Mouse (Mus musculus): ENCODE data around the gene L3hypdh. TPM values are rescaled to one million over a fixed set of nuclear protein-coding genes. Genes with fewer than 3 reads are reported as not detected.

The L3hypdh gene
- polyA plus RNA-seq, 1 experiment = 2.4 TPM

DNA sequence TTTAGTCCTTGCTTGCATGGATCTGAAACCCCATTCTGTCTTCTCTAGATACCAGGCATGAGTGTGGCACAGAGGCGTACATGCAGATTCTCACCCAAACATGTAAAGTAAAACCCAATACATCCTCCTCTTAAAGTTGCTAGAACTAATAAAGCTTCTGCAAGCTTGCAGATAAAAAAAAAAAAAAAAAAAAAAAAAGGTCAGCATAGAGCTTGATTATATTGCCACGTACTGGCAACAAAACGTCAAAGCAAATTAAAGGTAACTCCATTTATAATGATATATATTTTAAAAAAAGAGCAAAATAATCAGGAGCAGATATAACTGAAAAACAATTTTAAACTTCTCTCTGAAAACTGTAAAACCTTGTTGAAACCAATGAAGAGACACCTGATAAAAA, 44.0 kb downstream of the L3hypdh start:
- Histone ChIP-seq H3K27me3 (ENCODE audit: control insufficient read depth, insufficient read depth, low read length) (no peaks in the 10 kb centered on the region), H3K4me3 (ENCODE audit: extremely low read depth, insufficient read depth, insufficient read length) (no peak overlapping the region), H3K36me3 (ENCODE audit: control insufficient read depth, insufficient read depth, low read length) (no peaks in the 10 kb centered on the region), H3K27ac (ENCODE audit: insufficient read depth, low read length) (no peak overlapping the region), H3K4me1 (ENCODE audit: control insufficient read depth, insufficient read depth, insufficient read length) (no peaks in the 10 kb centered on the region)
- 90% methylated on average over 3 of the region's 3 CpGs for WGBS
- TF ChIP-seq POLR2A (IDR thresholded peaks at IDR 0.05; ENCODE audit: low read depth, low read length) (no peak), CTCF (IDR thresholded peaks at IDR 0.05; ENCODE audit: extremely low read depth, insufficient read depth, insufficient read length, insufficient replicate concordance) (no peak)
- DNase-seq (ENCODE audit: low read depth in 1 of 2, low spot score in 2 of 2) = no peak

DNA sequence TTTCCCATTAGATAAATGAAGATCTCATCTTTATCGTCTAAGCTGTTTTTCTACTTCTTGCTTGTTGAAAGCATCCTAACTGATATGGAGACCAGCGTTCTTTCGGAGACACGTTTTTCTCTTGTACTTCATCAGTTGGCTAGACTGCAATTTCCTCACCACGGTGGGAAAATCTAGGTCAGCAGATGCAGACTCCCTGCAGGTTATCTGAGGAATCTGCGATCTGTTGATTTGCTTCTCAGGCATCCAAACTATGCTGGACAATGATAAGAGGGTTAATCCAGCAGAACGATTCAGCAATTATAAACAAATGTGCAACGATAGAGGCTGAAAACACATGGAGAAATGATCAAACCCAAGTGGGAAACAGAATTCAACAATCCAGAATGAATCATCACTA, 45.7 kb downstream of the L3hypdh start:
- Histone ChIP-seq H3K4me1 (ENCODE audit: control insufficient read depth, insufficient read depth, insufficient read length) (no peaks in the 10 kb centered on the region), H3K27ac (ENCODE audit: insufficient read depth, low read length) (no peak overlapping the region), H3K27me3 (ENCODE audit: control insufficient read depth, insufficient read depth, low read length) (no peaks in the 10 kb centered on the region), H3K4me3 (ENCODE audit: extremely low read depth, insufficient read depth, insufficient read length) (no peak overlapping the region), H3K36me3 (ENCODE audit: control insufficient read depth, insufficient read depth, low read length) (no peaks in the 10 kb centered on the region)
- TF ChIP-seq POLR2A (IDR thresholded peaks at IDR 0.05; ENCODE audit: low read depth, low read length) (no peak), CTCF (IDR thresholded peaks at IDR 0.05; ENCODE audit: extremely low read depth, insufficient read depth, insufficient read length, insufficient replicate concordance) (no peak)
- DNase-seq (ENCODE audit: low read depth in 1 of 2, low spot score in 2 of 2) = no peak
- WGBS = 84% methylated on average over 8 of the region's 8 CpGs

DNA sequence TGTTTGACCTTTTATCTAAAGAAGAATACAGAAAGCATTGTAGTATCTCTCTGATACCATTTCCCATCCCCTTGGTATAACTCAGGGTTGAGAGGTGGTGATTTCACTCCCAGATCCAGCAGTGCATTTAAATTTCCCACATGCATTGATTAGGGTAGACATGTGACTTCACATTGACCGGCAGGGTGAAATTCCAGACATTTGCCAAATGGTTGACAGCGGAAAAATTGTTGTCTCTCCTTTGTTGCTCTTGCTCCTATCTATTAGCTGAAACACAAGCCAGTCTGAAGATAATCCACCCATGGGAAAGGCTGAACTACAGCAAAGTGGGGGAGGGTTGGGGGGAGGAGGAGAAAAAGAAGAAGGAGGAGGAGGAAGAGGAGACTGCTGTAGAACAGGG, 46.4 kb downstream of the L3hypdh start:
- no peak overlapping the region for H3K4me3 ChIP-seq (ENCODE audit: extremely low read depth, insufficient read depth, insufficient read length)
- WGBS = 86% methylated on average over 2 of the region's 2 CpGs
- no peak for DNase-seq (ENCODE audit: low read depth in 1 of 2, low spot score in 2 of 2)
- no peaks in the 10 kb centered on the region for H3K4me1 ChIP-seq (ENCODE audit: control insufficient read depth, insufficient read depth, insufficient read length)
- H3K27ac ChIP-seq (ENCODE audit: insufficient read depth, low read length) = no peak overlapping the region
- no peaks in the 10 kb centered on the region for H3K36me3 ChIP-seq (ENCODE audit: control insufficient read depth, insufficient read depth, low read length)
- no peak for TF ChIP-seq CTCF (IDR thresholded peaks at IDR 0.05; ENCODE audit: extremely low read depth, insufficient read depth, insufficient read length, insufficient replicate concordance)
- no peak for TF ChIP-seq POLR2A (IDR thresholded peaks at IDR 0.05; ENCODE audit: low read depth, low read length)
- H3K27me3 ChIP-seq (ENCODE audit: control insufficient read depth, insufficient read depth, low read length) = no peaks in the 10 kb centered on the region

DNA sequence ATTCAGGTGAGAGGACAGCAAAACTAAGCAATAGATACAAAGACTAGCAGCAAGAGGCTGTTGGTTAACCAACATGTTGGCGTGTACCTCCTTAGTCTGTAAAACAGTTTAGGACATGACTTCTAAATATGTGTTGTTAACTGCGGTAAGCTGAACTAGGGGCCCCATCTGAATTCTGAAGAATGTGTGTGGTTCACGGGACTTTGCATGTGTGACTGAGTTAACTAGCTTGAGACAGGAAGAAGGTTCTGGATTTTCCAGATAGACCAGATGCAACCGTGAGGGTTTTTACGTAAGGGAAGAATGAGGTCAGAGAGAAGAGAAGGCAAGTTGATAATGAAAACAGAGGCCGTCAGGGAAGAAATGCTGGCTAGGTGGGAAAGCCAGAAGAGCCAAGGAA, 48.2 kb downstream of the L3hypdh start:
- Histone ChIP-seq H3K4me3 (ENCODE audit: extremely low read depth, insufficient read depth, insufficient read length) (no peak overlapping the region), H3K4me1 (ENCODE audit: control insufficient read depth, insufficient read depth, insufficient read length) (no peaks in the 10 kb centered on the region), H3K36me3 (ENCODE audit: control insufficient read depth, insufficient read depth, low read length) (no peaks in the 10 kb centered on the region), H3K27ac (ENCODE audit: insufficient read depth, low read length) (no peak overlapping the region), H3K27me3 (ENCODE audit: control insufficient read depth, insufficient read depth, low read length) (no peaks in the 10 kb centered on the region)
- TF ChIP-seq POLR2A (IDR thresholded peaks at IDR 0.05; ENCODE audit: low read depth, low read length) = no peak
- no peak for TF ChIP-seq CTCF (IDR thresholded peaks at IDR 0.05; ENCODE audit: extremely low read depth, insufficient read depth, insufficient read length, insufficient replicate concordance)
- WGBS = 80% methylated on average over 6 of the region's 6 CpGs
- DNase-seq (ENCODE audit: low read depth in 1 of 2, low spot score in 2 of 2) = no peak

DNA sequence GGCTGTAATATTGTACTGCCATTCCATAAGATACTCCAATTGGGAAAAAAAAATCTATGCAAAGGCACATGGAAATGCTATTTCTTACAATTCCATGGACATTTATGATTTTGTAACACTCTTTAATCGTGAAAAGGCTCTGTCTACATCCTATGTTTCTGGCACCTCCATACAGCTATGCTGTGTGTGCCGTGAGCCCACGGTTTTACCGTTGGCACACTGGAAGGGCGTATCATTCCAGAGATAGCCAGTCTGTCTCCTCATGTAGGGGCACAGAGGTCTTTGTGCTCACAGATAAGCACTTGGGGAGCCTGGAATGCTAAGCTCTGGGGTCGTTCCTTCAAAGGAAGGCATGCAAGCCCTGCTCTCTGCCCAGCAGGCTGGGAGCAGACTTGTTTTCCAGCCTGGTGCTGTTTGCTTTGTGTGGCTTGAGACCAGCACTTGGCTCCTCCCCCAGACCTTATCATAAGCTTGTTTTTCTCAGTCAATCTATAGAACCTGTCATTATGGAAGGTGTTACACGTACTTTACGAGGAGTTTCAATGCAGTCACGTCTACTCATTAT, 49.1 kb downstream of the L3hypdh start:
- Histone ChIP-seq H3K27ac (ENCODE audit: insufficient read depth, low read length) (no peak overlapping the region), H3K27me3 (ENCODE audit: control insufficient read depth, insufficient read depth, low read length) (no peaks in the 10 kb centered on the region), H3K4me1 (ENCODE audit: control insufficient read depth, insufficient read depth, insufficient read length) (no peaks in the 10 kb centered on the region), H3K4me3 (ENCODE audit: extremely low read depth, insufficient read depth, insufficient read length) (no peak overlapping the region), H3K36me3 (ENCODE audit: control insufficient read depth, insufficient read depth, low read length) (no peaks in the 10 kb centered on the region)
- WGBS = 86% methylated on average over 9 of the region's 9 CpGs
- no peak for TF ChIP-seq POLR2A (IDR thresholded peaks at IDR 0.05; ENCODE audit: low read depth, low read length)
- no peak for TF ChIP-seq CTCF (IDR thresholded peaks at IDR 0.05; ENCODE audit: extremely low read depth, insufficient read depth, insufficient read length, insufficient replicate concordance)
- DNase-seq (ENCODE audit: low read depth in 1 of 2, low spot score in 2 of 2) = no peak

DNA sequence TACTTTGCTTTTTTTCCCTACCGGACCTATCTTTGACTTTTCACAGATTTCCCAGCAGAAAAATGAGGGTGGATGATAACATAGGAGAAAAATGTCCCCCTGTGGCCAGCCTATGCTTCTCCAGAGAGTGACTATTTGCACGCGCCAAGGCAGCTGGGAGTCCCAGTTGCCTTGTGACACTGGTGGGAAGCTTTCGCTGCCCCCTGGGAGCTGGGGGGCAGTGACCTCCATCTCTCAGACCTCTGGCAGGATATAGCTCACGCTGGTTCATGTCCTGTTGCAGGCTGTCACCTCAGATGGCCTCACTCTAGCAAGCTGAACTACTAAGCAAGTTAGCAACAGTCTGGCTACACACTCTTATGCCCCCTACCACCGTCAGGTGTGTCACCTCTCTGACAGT, 53.4 kb downstream of the L3hypdh start:
- WGBS = 88% methylated on average over 6 of the region's 6 CpGs
- DNase-seq (ENCODE audit: low read depth in 1 of 2, low spot score in 2 of 2) = no peak

DNA sequence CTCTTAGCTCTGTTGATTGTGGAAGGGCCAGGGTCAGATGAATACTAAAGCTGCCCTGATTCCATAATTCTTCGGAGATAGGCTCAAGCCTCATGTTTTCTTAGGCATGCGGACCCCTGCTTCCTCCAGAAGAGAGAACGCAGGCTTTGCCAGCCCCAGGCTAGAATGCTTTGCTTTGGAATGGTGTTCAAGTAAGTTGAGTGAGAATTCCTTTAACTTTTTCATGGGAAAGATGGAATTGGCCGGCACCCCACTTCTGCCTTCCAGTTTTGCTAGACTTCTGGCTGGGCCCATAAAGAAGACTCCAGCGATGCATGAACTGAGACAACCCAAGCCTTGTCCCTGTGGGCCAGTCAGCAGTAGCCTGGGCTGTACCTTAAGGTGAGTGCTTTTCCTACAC, 54.1 kb downstream of the L3hypdh start:
- Histone ChIP-seq H3K27ac (ENCODE audit: insufficient read depth, low read length) (no peak overlapping the region), H3K4me1 (ENCODE audit: control insufficient read depth, insufficient read depth, insufficient read length) (no peaks in the 10 kb centered on the region), H3K27me3 (ENCODE audit: control insufficient read depth, insufficient read depth, low read length) (no peaks in the 10 kb centered on the region), H3K36me3 (ENCODE audit: control insufficient read depth, insufficient read depth, low read length) (no peaks in the 10 kb centered on the region), H3K4me3 (ENCODE audit: extremely low read depth, insufficient read depth, insufficient read length) (no peak overlapping the region)
- DNase-seq (ENCODE audit: low read depth in 1 of 2, low spot score in 2 of 2) = no peak
- 92% methylated on average over 5 of the region's 5 CpGs for WGBS
- TF ChIP-seq CTCF (IDR thresholded peaks at IDR 0.05; ENCODE audit: extremely low read depth, insufficient read depth, insufficient read length, insufficient replicate concordance) (no peak), POLR2A (IDR thresholded peaks at IDR 0.05; ENCODE audit: low read depth, low read length) (no peak)

More for the DNA sequence above, 53.4 kb downstream of the L3hypdh start:
- Histone ChIP-seq H3K4me1 (ENCODE audit: control insufficient read depth, insufficient read depth, insufficient read length) (no peaks in the 10 kb centered on the region), H3K27ac (ENCODE audit: insufficient read depth, low read length) (no peak overlapping the region), H3K27me3 (ENCODE audit: control insufficient read depth, insufficient read depth, low read length) (no peaks in the 10 kb centered on the region), H3K4me3 (ENCODE audit: extremely low read depth, insufficient read depth, insufficient read length) (no peak overlapping the region), H3K36me3 (ENCODE audit: control insufficient read depth, insufficient read depth, low read length) (no peaks in the 10 kb centered on the region)
- TF ChIP-seq POLR2A (IDR thresholded peaks at IDR 0.05; ENCODE audit: low read depth, low read length) (no peak), CTCF (IDR thresholded peaks at IDR 0.05; ENCODE audit: extremely low read depth, insufficient read depth, insufficient read length, insufficient replicate concordance) (no peak)
